Mouse (Mus musculus) embryonic stem cell, embryonic (primary cell): ENCODE results near the gene Gm21119.
"Not testable (repeated sequence)": the region's sequence is repeated elsewhere in the genome, so short reads cannot be mapped to it uniquely, and the experiment has no call there.

Source experiments
- CTCF ChIA-PET, 4 experiments: fragments of 300-600 bp in 2 of 4; fragments of 350-600 bp in 2 of 4; sonication (Branson Sonifier 250); formaldehyde crosslinking; loops; one replicate each; lab custom pipeline; 2022; ENCODE audit warnings: inconsistent platforms in 2 of 4; lab: Charles Lee
- POLR2A ChIA-PET, 4 experiments: fragments of 300-600 bp in 2 of 4; fragments of 350-600 bp in 2 of 4; sonication (Branson Sonifier 250); formaldehyde crosslinking; loops; one replicate each; lab custom pipeline; 2022; ENCODE audit warnings: antibody characterized with exemption in 4 of 4, inconsistent platforms in 1 of 4; lab: Charles Lee

Gene Gm21119

GRCm38 (mm10) chr8:20614619-20615018 is at the start of gene Gm21119:
Gm21119 (plus strand) TSS chr8:20614919.
- POLR2A ChIA-PET, CTCF ChIA-PET: not testable (repeated sequence)

GRCm38 (mm10) chr8:20566753-20567152 is 48.0 kb upstream of the Gm21119 start:
- CTCF ChIA-PET, POLR2A ChIA-PET: not testable (repeated sequence)

GRCm38 (mm10) chr8:20581081-20581480 is 33.6 kb upstream of the Gm21119 start:
- CTCF ChIA-PET, POLR2A ChIA-PET: not testable (repeated sequence)

- CTCF ChIA-PET = not testable (repeated sequence)
These were observed 31.9 kb upstream of the Gm21119 start for GRCm38 (mm10) chr8:20582772-20583171.

GRCm38 (mm10) chr8:20588268-20589177 is 26.2 kb upstream of the Gm21119 start:
- CTCF ChIA-PET = not testable (repeated sequence)

More at GRCm38 (mm10) chr8:20582772-20583171, 31.9 kb upstream of the Gm21119 start:
- POLR2A ChIA-PET = not testable (repeated sequence)

GRCm38 (mm10) chr8:20589178-20589539 is 25.6 kb upstream of the Gm21119 start:
- POLR2A ChIA-PET, CTCF ChIA-PET: not testable (repeated sequence)

More at GRCm38 (mm10) chr8:20588268-20589177, 26.2 kb upstream of the Gm21119 start:
- POLR2A ChIA-PET = not testable (repeated sequence)

- POLR2A ChIA-PET = not testable (repeated sequence)
These were observed 24.4 kb upstream of the Gm21119 start for GRCm38 (mm10) chr8:20590117-20590997.

GRCm38 (mm10) chr8:20591002-20591401 is 23.7 kb upstream of the Gm21119 start:
- POLR2A ChIA-PET, CTCF ChIA-PET: not testable (repeated sequence)

More at GRCm38 (mm10) chr8:20590117-20590997, 24.4 kb upstream of the Gm21119 start:
- CTCF ChIA-PET = not testable (repeated sequence)

GRCm38 (mm10) chr8:20592732-20593272 is 21.9 kb upstream of the Gm21119 start:
- POLR2A ChIA-PET, CTCF ChIA-PET: not testable (repeated sequence)

GRCm38 (mm10) chr8:20593841-20594240 is 20.9 kb upstream of the Gm21119 start:
- CTCF ChIA-PET, POLR2A ChIA-PET: not testable (repeated sequence)

- POLR2A ChIA-PET, CTCF ChIA-PET: not testable (repeated sequence)
These were observed 18.5 kb upstream of the Gm21119 start for GRCm38 (mm10) chr8:20596081-20596841.

GRCm38 (mm10) chr8:20596842-20597708 is 17.6 kb upstream of the Gm21119 start:
- POLR2A ChIA-PET = not testable (repeated sequence)

GRCm38 (mm10) chr8:20598300-20599170 is 16.2 kb upstream of the Gm21119 start:
- CTCF ChIA-PET = not testable (repeated sequence)
- POLR2A ChIA-PET = interaction anchor here in 1 of 4 experiments (0.7 kb wide), 1 partner anchor 339 kb away, joined by 3 read pairs; no protein-coding TSS in a partner anchor

More at GRCm38 (mm10) chr8:20596842-20597708, 17.6 kb upstream of the Gm21119 start:
- CTCF ChIA-PET = not testable (repeated sequence)

- POLR2A ChIA-PET, CTCF ChIA-PET: not testable (repeated sequence)
These were observed 15.4 kb upstream of the Gm21119 start for GRCm38 (mm10) chr8:20599350-20599749.

GRCm38 (mm10) chr8:20610856-20611255 is 3.9 kb upstream of the Gm21119 start:
- POLR2A ChIA-PET, CTCF ChIA-PET: not testable (repeated sequence)

- CTCF ChIA-PET, POLR2A ChIA-PET: not testable (repeated sequence)
These were observed 2.0 kb upstream of the Gm21119 start for GRCm38 (mm10) chr8:20612721-20613120.

- POLR2A ChIA-PET, CTCF ChIA-PET: not testable (repeated sequence)
These were observed 16.0 kb downstream of the Gm21119 start for GRCm38 (mm10) chr8:20630766-20631165.
